Mouse (Mus musculus) retina, postnatal 7 days (tissue): ENCODE results near the gene Vav3.
A peak's percentile ranks its signal among the peaks of the same experiment; 100 is the strongest.
"Not testable (repeated sequence)": the region's sequence is repeated elsewhere in the genome, so short reads cannot be mapped to it uniquely, and the experiment has no call there.

Experiments used
- DNase-seq: peaks from one replicate; pipeline ENCODE4 v3.0.0-alpha.2; 2012; ENCODE audit warnings: low read depth, low spot score

Vav3 gene

GRCm38 (mm10) chr3:109440001-109440400, 99.5 kb downstream of the Vav3 start:
- DNase-seq: peak; percentile 3

GRCm38 (mm10) chr3:109444077-109444476, 103.6 kb downstream of the Vav3 start:
- no peak for DNase-seq

GRCm38 (mm10) chr3:109446903-109447302, 106.5 kb downstream of the Vav3 start:
- DNase-seq: no peak

GRCm38 (mm10) chr3:109448249-109448648, 107.8 kb downstream of the Vav3 start:
- DNase-seq: not testable (repeated sequence)

GRCm38 (mm10) chr3:109451966-109452365, 111.5 kb downstream of the Vav3 start:
- no peak for DNase-seq

GRCm38 (mm10) chr3:109454633-109455032, 114.2 kb downstream of the Vav3 start:
- DNase-seq: no peak

- DNase-seq: no peak
These were observed 115.9 kb downstream of the Vav3 start for GRCm38 (mm10) chr3:109456340-109456739.

- no peak for DNase-seq
These were observed 123.2 kb downstream of the Vav3 start for GRCm38 (mm10) chr3:109463684-109464083.

GRCm38 (mm10) chr3:109464600-109464999, 124.1 kb downstream of the Vav3 start:
- no peak for DNase-seq

- no peak for DNase-seq
These were observed 126.1 kb downstream of the Vav3 start for GRCm38 (mm10) chr3:109466541-109466940.

GRCm38 (mm10) chr3:109467288-109467687, 126.8 kb downstream of the Vav3 start:
- DNase-seq: no peak

- no peak for DNase-seq
These were observed 129.0 kb downstream of the Vav3 start for GRCm38 (mm10) chr3:109469465-109469864.

GRCm38 (mm10) chr3:109470651-109471255, 130.3 kb downstream of the Vav3 start:
- DNase-seq: no peak

GRCm38 (mm10) chr3:109476521-109476920, 136.1 kb downstream of the Vav3 start:
- no peak for DNase-seq

- DNase-seq: no peak
These were observed 137.8 kb downstream of the Vav3 start for GRCm38 (mm10) chr3:109478297-109478696.

GRCm38 (mm10) chr3:109480625-109481024, 140.2 kb downstream of the Vav3 start:
- no peak for DNase-seq

- no peak for DNase-seq
These were observed 146.3 kb downstream of the Vav3 start for GRCm38 (mm10) chr3:109486786-109487185.

GRCm38 (mm10) chr3:109487823-109488222, 147.4 kb downstream of the Vav3 start:
- no peak for DNase-seq

GRCm38 (mm10) chr3:109488750-109489171, 148.3 kb downstream of the Vav3 start:
- no peak for DNase-seq

- no peak for DNase-seq
These were observed 150.3 kb downstream of the Vav3 start for GRCm38 (mm10) chr3:109490561-109491296.

GRCm38 (mm10) chr3:109491568-109491967, 151.1 kb downstream of the Vav3 start:
- DNase-seq: peak; percentile 60

- DNase-seq: no peak
These were observed 156.0 kb downstream of the Vav3 start for GRCm38 (mm10) chr3:109496461-109496860.

- DNase-seq: no peak
These were observed 156.6 kb downstream of the Vav3 start for GRCm38 (mm10) chr3:109497074-109497473.
